Mouse (Mus musculus) cerebellum, adult 2 months (tissue): Measurements from ENCODE around the gene Duxbl2.
"Not testable (repeated sequence)": the region's sequence is repeated elsewhere in the genome, so short reads cannot be mapped to it uniquely, and the experiment has no call there.

Source experiments
- CTCF ChIP-seq: fragments of 200-500 bp; IDR thresholded peaks from 2 replicates; pipeline ENCODE4 v1.5.1; 2011; ENCODE audit warnings: low read depth, mild to moderate bottlenecking, control low read depth, low read length, moderate library complexity, borderline replicate concordance; ENCODE audit not compliant: insufficient read depth
- POLR2A ChIP-seq: fragments of 200-500 bp; IDR thresholded peaks from 2 replicates; pipeline ENCODE4 v1.6.1; 2011; ENCODE audit warnings: low read length, control low read depth, borderline replicate concordance; ENCODE audit not compliant: insufficient read depth

DNA sequence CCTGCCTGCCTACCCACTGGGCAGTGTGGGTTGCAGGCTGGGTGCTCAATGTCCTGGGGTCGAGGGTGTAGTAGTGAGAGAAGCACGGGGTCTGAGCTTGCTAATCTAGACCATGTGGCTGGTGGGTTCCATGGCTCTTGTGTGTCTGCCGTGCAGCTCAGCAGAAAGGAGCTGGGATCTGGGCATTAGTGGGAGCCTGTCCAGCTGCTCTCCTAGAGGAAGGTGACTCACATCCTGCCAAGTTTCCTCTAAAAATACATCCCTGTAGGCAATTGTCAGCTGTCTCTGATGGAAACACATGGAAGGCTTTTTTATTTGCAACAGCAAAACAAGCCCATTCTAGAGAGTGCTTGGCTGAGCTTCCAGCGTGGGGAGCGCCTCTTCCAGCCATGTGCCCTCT lies 44.3 kb downstream of the Duxbl2 start:
- not testable (repeated sequence) for TF ChIP-seq CTCF, POLR2A
